Comparison of ENCODE assay signal across 32 mouse cellular contexts in genomic region chr6:131276659-131277058, GRCm38 (mm10). TPM values are rescaled to one million over a fixed set of nuclear protein-coding genes. Genes with fewer than 3 reads are reported as not detected.
DNase-seq lines count a peak whose midpoint lies in the region; ATAC-seq and TF ChIP-seq lines count a peak whose summit lies in the region.
"Had no signal": no experiment of that assay in that cellular context is flagged by ENCODE, and none has a peak within 500 bp of the region (broad histone marks: within the 10 kb centered on the region; RNA-seq: fewer than 3 reads in every experiment).

No protein-coding gene starts in this region.

- 57% methylated on average over 4 of the region's 4 CpGs for WGBS in liver, postnatal 0 days (ENCODE audit: insufficient replicate concordance)
- 68% methylated on average over 4 of the region's 4 CpGs for WGBS in lung, adult 2 months
- 88% methylated on average over 4 of the region's 4 CpGs for WGBS in forebrain, embryonic 15.5 days

- no peaks in the 10 kb centered on the region for H3K27me3 ChIP-seq in G1E (ENCODE audit: insufficient read depth, low read length)
- no peaks in the 10 kb centered on the region for H3K27me3 ChIP-seq in liver, postnatal 0 days (ENCODE audit: insufficient read depth, low read length)
- H3K27me3 ChIP-seq in forebrain, embryonic 15.5 days = no peaks in the 10 kb centered on the region
- H3K27me3 ChIP-seq: forebrain, embryonic 12.5 days; heart, embryonic 12.5 days; hindbrain, embryonic 13.5 days; limb, embryonic 15.5 days; lung, embryonic 15.5 days had no signal

- ATAC-seq in G1E (ENCODE audit: extremely low read depth, insufficient number of reproducible peaks, low FRiP score, poor library complexity, severe bottlenecking) = peak; percentile 79
- ATAC-seq in granulocyte monocyte progenitor cell, adult 5-6 weeks (replicated peaks; ENCODE audit: poor library complexity, severe bottlenecking) = peak; percentile 24; the same call in 1 of the 2 replicates
- 0 out of 2 replicates have a peak, but pooled peaks have one; percentile 41 for ATAC-seq in liver, postnatal 0 days
- no peak for ATAC-seq in forebrain, embryonic 15.5 days (replicated peaks)
- ATAC-seq: intestine, embryonic 16.5 days; midbrain, embryonic 16.5 days had no signal

- no peaks in the 10 kb centered on the region for H3K9me3 ChIP-seq in G1E (replicated peaks)
- no peaks in the 10 kb centered on the region for H3K9me3 ChIP-seq in liver, postnatal 0 days (ENCODE audit: low read length)
- no peaks in the 10 kb centered on the region for H3K9me3 ChIP-seq in forebrain, embryonic 15.5 days
- H3K9me3 ChIP-seq: forebrain, embryonic 12.5 days; heart, embryonic 12.5 days; hindbrain, embryonic 13.5 days; limb, embryonic 10.5 days; limb, embryonic 15.5 days; lung, embryonic 15.5 days; midbrain, embryonic 10.5 days had no signal

- no peaks in the 10 kb centered on the region for H3K36me3 ChIP-seq in G1E (replicated peaks)
- H3K36me3 ChIP-seq in liver, postnatal 0 days (replicated peaks; ENCODE audit: insufficient read depth, low read length) = no peaks in the 10 kb centered on the region
- H3K36me3 ChIP-seq in forebrain, embryonic 15.5 days = peaks cover 6% of the 10 kb centered on the region; the same call in 1 of the 2 replicates

- H3K4me2 ChIP-seq in liver, postnatal 0 days (ENCODE audit: low read depth, low read length) = no peak overlapping the region
- H3K4me2 ChIP-seq in forebrain, embryonic 15.5 days (replicated peaks) = no peak overlapping the region
- H3K4me2 ChIP-seq: forebrain, embryonic 12.5 days; heart, embryonic 12.5 days; hindbrain, embryonic 13.5 days; limb, embryonic 15.5 days; lung, embryonic 15.5 days had no signal

- peaks cover 29% of the 10 kb centered on the region for H3K4me1 ChIP-seq in G1E (ENCODE audit: insufficient read depth, low read depth, low read length)
- H3K4me1 ChIP-seq in liver, postnatal 0 days (ENCODE audit: insufficient read depth) = 0 out of 2 replicates have a peak, but pooled peaks cover 6% of the 10 kb centered on the region
- H3K4me1 ChIP-seq in lung, adult 2 months (ENCODE audit: control insufficient read depth, insufficient read depth, low read length) = no peaks in the 10 kb centered on the region
- H3K4me1 ChIP-seq in forebrain, embryonic 15.5 days = no peaks in the 10 kb centered on the region
- H3K4me1 ChIP-seq: forebrain, embryonic 12.5 days; heart, embryonic 12.5 days; hindbrain, embryonic 13.5 days; limb, embryonic 10.5 days; limb, embryonic 15.5 days; lung, embryonic 15.5 days; midbrain, embryonic 10.5 days had no signal

- no peak overlapping the region; the same call in 1 of the 2 replicates for H3K4me3 ChIP-seq in G1E (ENCODE audit: low read depth, low read length)
- no peak overlapping the region for H3K4me3 ChIP-seq in liver, postnatal 0 days (ENCODE audit: low read depth, low read length)
- no peak overlapping the region for H3K4me3 ChIP-seq in lung, adult 2 months (replicated peaks; ENCODE audit: extremely low read depth, low read depth, low read length)
- H3K4me3 ChIP-seq in forebrain, embryonic 15.5 days = no peak overlapping the region
- H3K4me3 ChIP-seq: erythroblast, embryonic 14.5 days; forebrain, embryonic 12.5 days; heart, embryonic 12.5 days; hindbrain, embryonic 13.5 days; limb, embryonic 10.5 days; limb, embryonic 15.5 days; lung, embryonic 15.5 days; midbrain, embryonic 10.5 days had no signal

- no peak overlapping the region for H3K27ac ChIP-seq in liver, postnatal 0 days (ENCODE audit: low read depth)
- H3K27ac ChIP-seq in forebrain, embryonic 15.5 days (replicated peaks) = no peak overlapping the region
- H3K27ac ChIP-seq: forebrain, embryonic 12.5 days; hindbrain, embryonic 13.5 days; limb, embryonic 10.5 days; limb, embryonic 15.5 days; lung, embryonic 15.5 days; midbrain, embryonic 10.5 days had no signal

- TF ChIP-seq CTCF in G1E (IDR thresholded peaks at IDR 0.05; ENCODE audit: low read depth, low read length) = no peak
- no peak for TF ChIP-seq CTCF in liver, postnatal 0 days (IDR thresholded peaks at IDR 0.05; ENCODE audit: low read depth)
- no peak for TF ChIP-seq CTCF in lung, adult 2 months (IDR thresholded peaks at IDR 0.05; ENCODE audit: insufficient read depth, low read length)

- TF ChIP-seq EP300 in liver, postnatal 0 days (IDR thresholded peaks at IDR 0.05; ENCODE audit: low read depth) = no peak

- H3K9ac ChIP-seq in liver, postnatal 0 days (replicated peaks) = no peak overlapping the region
- no peak overlapping the region for H3K9ac ChIP-seq in forebrain, embryonic 15.5 days (replicated peaks)
- H3K9ac ChIP-seq: forebrain, embryonic 12.5 days; heart, embryonic 12.5 days; hindbrain, embryonic 13.5 days; limb, embryonic 15.5 days; lung, embryonic 15.5 days had no signal

- no peak for DNase-seq in G1E (ENCODE audit: low spot score)
- no peak for DNase-seq in liver, postnatal 0 days
- DNase-seq in gastrocnemius, postnatal 10 days = no peak
- no peak for DNase-seq in lung, adult 2 months
- no peak for DNase-seq in thymus, postnatal 14 days
- DNase-seq: adrenal gland, postnatal 25 days; cerebellum, adult 18-20 months; cerebellum, postnatal 10 days; gastrocnemius, postnatal 25 days; heart, adult 18-20 months; heart, postnatal 4 days; kidney, adult 8-10 months; kidney, postnatal 10 days; layer of hippocampus, postnatal 36 days; lung, postnatal 36 days; right cerebral cortex, postnatal 25 days; spleen, adult 18-20 months; thymus, postnatal 36 days had no signal

- no peak for TF ChIP-seq POLR2A in lung, adult 2 months (IDR thresholded peaks at IDR 0.05; ENCODE audit: borderline replicate concordance, extremely low read depth, low read depth, low read length)

RNA-seq across cellular contexts. Expression of gene Magohb, which starts 16.4 kb away (rescaled TPM):
- total RNA-seq in G1E (2014; fragmentation: Nextera tagmentation) = not detected in 2 replicates
- not detected in 2 replicates for total RNA-seq in G1E (2017)
- polyA plus RNA-seq in G1E (2012) = not detected in 2 replicates
- total RNA-seq in granulocyte monocyte progenitor cell, adult 5-6 weeks (2014; fragmentation: Nextera tagmentation) = 41.2 and 78.1 TPM in 2 replicates
- 38.8 and 64.4 TPM in 2 replicates for total RNA-seq in granulocyte monocyte progenitor cell, adult 5-6 weeks (2017)
- polyA plus RNA-seq in liver, postnatal 0 days (2015; fragmentation: Nextera tagmentation; extraction: Ambion mirVana) = 22.8 and 24.7 TPM in 2 replicates
- 1 to 10 TPM; 8.1 to 9.0 TPM for total RNA-seq in gastrocnemius, postnatal 10 days (2021)
- 0.71 and 1.7 TPM in 2 replicates for polyA plus RNA-seq in lung, adult 2 months (2012; rRNA removed)
- polyA plus RNA-seq in forebrain, embryonic 15.5 days (2015; fragmentation: Nextera tagmentation; extraction: Ambion mirVana) = 47.6 and 55.0 TPM in 2 replicates

RNA-seq across cellular contexts. Expression of gene Klra2, which starts 29.5 kb away (rescaled TPM):
- total RNA-seq in G1E (2014; fragmentation: Nextera tagmentation) (1.4 and 1.6 TPM in 2 replicates), G1E (2017) (0.16 and 0.23 TPM in 2 replicates)
- polyA plus RNA-seq in G1E (2012) = not detected in 2 replicates
- not detected in 2 replicates for total RNA-seq in granulocyte monocyte progenitor cell, adult 5-6 weeks (2014; fragmentation: Nextera tagmentation)
- 0.15 and 0.47 TPM in 2 replicates for total RNA-seq in granulocyte monocyte progenitor cell, adult 5-6 weeks (2017)
- polyA plus RNA-seq in liver, postnatal 0 days (2015; fragmentation: Nextera tagmentation; extraction: Ambion mirVana) = 0.90 and 1.1 TPM in 2 replicates
- total RNA-seq in gastrocnemius, postnatal 10 days (2021) = under 1 TPM in 1 of 2 experiments, not detected in 1; 0.14 TPM
- polyA plus RNA-seq in lung, adult 2 months (2012; rRNA removed) = 0.55 and 1.8 TPM in 2 replicates
- not detected in 2 replicates for polyA plus RNA-seq in forebrain, embryonic 15.5 days (2015; fragmentation: Nextera tagmentation; extraction: Ambion mirVana)
- total RNA-seq: gastrocnemius, postnatal 25 days had no signal
- polyA plus RNA-seq: embryonic facial prominence, embryonic 14.5 days; erythroblast, embryonic 14.5 days; forebrain, embryonic 12.5 days; heart, embryonic 12.5 days; hindbrain, embryonic 13.5 days; limb, embryonic 10.5 days; midbrain, embryonic 10.5 days; neural tube, embryonic 11.5 days had no signal
